Mouse (Mus musculus): Measurements from ENCODE around the gene Capn9. TPM values are rescaled to one million over a fixed set of nuclear protein-coding genes. Genes with fewer than 3 reads are reported as not detected.

The Capn9 gene
- total RNA-seq (2021), result under 1 TPM; 0.15 to 0.20 TPM

DNA sequence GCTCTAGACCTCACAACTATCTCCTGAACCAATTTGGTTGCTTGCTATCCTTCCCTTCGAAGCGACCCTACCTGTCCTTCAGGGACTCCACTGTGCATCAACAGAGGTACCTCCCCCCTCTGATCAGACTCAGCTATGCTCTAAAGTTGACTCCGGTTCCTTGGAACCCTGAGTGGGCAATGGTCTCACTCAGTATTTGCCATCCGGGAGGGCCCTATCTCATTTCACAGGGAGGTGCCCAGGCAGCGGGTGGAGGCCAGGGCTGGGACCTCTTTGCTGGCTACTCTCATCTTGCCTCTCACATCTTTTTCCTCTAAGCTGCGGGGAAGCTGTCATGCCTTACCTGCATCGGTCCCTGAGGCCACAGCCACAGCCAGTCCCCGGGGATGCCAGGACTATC, at the start of gene Capn9:
Gene Capn9, plus strand, starts transcription at position 301 of the 400 bp plus-strand sequence.
- no peak for DNase-seq

DNA sequence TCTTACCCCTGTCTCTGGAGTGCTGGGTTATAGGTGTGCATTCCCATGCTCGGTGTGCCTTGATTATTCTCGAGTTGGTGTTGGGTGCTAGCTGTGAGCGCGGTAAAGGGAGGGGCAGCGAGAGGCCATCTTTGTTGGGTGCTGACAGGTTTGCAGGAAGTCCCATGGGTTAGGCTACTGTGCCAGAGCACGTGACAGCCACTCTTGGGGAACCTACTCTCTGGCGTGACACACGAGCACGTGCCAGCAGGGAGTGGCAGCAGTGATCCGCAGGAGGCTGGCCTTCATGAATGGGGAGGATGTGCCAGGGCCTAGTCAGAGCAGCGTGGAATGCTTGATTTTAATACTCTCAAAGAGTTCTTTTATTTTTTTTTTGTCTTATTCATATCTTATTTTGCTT, 49.6 kb upstream of the Capn9 start:
- DNase-seq, result no peak

DNA sequence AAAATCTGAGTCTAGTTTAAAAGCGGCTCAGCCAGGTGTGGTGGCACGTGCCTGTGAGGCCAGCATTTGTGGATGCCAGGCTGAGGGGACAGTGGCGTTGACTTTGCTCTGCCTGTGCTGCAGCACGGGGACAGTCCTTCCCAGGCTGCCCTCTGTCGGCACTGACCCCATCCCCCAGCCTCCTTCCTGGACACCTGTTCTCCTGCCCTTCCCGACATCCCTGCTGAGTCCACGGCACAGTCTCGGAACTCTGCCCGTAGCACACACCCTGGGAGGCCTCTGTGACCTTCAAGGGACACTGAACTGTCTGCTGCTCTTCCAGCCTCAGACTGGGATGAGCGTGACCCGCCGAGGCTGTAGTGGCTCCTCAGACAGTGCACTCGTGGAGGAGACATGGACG, 45.8 kb upstream of the Capn9 start:
- no peak for DNase-seq

DNA sequence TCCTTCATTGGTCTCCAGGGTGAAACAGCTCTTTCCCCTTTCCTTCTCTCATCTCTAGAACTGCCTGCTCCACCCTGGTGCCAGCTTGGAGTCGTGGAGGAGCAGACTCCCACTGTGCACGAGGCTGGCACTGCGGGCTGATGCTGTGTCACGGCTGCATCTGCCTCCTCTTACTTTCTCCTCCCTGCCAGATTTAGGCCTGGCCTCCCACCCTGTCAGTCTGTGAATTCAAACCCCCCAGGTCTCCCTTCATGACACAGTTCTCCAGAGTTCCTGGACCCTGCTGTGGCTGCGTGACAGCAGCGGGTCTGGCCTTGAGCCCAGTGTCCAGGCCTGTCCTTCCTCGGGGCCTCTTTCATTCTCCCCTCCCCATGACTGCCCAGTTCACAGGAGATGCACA, 45.4 kb upstream of the Capn9 start:
- DNase-seq, result no peak

DNA sequence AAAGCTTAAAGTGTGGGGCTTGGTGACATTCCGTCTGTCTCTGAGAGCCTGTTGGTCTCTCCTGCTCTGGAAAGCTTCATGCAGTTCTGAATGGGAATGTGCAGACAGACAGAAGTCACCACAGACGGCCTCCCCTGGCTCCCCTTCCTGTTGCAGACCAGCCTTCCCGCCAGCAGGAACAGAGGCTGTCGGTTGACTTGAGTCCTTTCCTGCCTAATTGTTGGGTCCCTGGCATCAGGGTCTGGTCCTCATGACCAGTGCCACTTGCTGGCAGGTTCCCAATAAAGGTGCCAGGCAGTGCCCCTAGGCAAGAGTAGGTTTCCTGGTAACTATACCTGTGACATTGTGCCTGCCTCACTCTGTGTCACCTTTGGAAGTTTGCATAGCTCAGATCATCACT, 44.9 kb upstream of the Capn9 start:
- DNase-seq, result no peak

DNA sequence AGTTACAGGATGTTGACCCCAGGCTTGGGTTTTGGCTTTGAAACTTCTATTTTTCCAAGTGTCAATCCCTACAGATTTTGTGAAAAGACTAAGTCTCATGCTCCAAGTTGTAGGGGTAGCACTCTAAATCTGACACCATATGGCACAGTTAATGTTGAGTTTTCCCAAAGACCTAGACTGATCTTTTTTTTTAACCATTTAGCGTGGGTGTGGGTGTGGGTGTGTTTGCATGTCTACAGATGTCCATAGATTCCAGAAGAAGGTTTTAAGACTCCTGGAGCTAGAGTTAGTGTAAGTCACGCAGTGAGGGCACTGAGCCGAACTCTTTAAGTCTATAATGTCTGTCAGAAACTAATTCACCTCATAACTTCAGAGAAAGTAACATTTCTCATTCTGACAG, 43.3 kb upstream of the Capn9 start:
- DNase-seq, result no peak

DNA sequence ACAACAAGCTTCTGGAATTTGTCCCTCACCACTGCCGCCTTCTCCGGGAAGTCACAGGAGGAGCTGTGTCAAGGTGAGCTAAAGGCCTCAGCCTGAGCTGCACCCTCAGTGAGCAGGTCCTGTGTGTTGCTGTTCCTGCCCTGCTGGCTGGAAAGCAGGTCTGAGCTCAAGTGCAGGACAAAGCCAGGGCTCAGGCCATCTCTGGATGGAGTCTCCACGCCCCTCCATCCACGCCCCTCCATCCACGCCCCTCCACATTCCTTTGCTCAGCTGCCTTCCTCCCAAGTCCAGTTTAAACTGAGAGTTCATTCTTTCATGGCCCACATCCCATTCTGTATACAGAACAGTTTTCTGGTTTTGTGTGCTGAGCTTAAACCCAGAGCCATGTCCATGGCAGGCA, 40.5 kb upstream of the Capn9 start:
- DNase-seq, result no peak

DNA sequence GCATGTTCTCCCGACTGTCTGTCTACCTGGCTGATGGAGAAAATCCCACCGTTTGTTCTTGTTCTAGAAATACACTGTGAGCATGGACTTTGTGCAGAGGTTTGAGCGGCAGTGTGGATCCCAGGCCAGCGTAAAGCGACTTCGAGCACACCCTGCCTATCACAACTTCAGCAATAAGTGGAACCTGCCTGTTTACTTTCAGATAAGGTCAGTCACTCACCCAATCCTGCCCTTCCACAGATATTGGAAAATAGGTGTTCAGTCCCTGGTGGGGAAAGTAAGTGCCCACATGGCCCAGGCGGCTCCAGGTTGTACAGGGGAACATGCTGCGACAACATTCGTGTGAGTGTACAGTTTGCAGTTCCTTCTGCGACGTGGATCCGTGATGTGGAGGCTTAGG, 35.0 kb upstream of the Capn9 start:
- DNase-seq, result no peak

DNA sequence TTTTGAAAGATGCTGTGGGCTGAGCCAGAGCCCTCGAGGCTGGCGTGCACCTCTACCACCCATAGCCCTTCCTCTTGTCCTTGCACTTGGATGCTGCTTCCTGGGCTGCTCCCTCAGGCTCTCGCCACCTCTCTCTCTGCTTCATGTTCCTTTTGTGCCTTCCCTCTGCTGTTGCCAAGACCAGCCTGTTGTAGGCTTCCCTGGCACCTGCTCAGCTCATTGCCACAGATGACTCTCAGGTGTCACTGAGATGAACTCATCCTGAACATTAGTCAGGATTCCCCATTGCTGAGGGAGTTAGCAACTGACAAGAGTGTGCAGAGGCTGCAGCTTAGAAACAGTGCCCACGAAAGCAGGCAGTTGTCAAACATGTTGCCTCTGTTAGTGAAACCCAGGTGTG, 33.9 kb upstream of the Capn9 start:
- DNase-seq, result no peak

DNA sequence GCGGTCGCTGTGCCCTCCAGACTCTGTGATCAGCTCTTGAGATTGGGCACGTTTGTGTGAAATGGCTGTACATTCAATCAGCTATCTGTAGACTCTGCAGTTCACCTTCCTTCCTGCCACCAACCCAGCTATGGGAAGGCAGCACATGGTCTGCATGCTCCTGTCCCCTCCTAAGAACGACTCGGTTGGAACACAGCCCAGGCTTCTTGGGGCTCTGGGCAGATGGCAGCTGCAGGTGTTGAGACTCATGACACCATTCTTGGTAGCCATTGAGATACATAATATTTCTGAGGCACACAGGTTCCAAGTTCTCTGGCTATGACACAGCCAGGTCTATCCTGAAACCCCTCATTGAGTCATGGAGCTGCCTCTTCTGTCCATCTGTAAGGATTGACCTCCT, 32.6 kb upstream of the Capn9 start:
- no peak for DNase-seq

DNA sequence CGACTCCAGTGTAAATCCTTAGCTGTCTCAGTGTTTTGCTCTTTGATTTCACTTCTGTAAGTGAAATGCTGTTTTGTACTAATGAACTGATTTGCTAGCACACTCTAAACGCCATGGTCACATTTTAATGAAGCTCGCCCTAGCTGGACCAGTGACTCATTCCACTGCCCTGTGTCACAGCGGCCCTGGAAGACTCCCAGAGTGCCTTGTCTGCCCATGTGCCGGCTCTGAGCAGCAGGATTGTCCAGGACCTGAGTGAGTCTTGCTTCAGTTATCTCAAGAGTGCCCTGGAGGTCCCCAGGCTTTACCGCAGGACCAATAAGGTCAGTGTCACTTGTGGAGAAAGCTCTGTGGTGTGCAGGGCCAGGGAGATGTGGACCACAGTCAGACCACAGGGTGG, 29.5 kb upstream of the Capn9 start:
- DNase-seq, result no peak

DNA sequence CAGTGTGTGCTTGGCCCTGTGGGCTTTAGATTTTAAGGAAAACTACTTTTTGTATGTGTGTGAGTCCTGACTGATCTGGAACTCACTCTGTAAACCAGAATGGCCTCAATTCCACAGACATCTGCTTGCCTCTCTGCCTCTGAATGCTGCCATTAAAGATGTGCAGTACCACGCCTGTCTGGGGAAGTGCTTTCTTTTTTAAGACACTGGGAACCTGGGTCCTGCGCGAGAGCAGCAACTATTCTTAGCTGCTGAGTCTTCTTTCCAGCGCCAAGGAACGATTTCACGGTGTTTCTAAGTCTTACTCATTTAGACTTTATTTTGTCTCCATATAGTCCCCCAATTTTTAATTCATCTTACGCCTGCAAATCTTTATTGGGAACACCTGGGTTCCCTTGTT, 29.1 kb upstream of the Capn9 start:
- DNase-seq, result no peak

DNA sequence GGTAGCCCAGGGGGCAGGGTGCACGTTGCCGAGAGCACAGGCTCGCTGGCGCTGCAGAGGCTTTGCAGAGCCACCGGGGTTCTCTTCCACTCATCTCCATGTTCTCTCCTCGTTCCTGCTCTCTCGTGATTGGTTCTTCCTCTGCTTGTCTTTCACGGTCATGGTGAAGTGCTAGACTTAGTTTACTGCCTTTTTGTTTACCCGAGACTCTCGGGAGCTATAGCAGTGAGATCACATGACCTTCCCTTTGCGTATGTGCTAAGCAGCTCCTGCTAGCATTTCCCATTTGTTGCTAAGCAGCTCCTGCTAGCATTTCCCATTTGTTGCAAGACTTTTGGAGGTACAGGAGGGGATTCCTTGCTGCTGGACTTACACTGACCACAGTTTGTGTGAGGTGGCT, 28.6 kb upstream of the Capn9 start:
- DNase-seq, result no peak

DNA sequence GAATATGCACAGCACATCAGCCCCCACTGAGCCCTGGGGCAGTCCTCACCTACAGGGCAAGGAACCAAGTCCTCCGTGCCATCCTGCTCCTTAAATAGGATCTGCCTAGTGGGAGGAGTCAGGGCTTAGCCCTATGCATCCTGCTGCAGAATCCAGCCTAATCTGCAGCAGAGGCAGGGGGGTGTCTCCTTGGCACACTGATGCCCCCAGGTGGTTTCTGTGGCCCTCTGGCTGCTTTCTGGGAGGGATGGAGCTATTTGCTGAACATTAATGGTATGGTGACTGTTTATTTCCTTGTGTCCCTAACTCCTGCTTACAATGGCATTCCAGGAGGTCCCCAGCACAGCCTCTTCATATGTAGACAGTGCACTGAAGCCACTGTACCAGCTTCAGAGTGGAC, 27.7 kb upstream of the Capn9 start:
- DNase-seq, result no peak

DNA sequence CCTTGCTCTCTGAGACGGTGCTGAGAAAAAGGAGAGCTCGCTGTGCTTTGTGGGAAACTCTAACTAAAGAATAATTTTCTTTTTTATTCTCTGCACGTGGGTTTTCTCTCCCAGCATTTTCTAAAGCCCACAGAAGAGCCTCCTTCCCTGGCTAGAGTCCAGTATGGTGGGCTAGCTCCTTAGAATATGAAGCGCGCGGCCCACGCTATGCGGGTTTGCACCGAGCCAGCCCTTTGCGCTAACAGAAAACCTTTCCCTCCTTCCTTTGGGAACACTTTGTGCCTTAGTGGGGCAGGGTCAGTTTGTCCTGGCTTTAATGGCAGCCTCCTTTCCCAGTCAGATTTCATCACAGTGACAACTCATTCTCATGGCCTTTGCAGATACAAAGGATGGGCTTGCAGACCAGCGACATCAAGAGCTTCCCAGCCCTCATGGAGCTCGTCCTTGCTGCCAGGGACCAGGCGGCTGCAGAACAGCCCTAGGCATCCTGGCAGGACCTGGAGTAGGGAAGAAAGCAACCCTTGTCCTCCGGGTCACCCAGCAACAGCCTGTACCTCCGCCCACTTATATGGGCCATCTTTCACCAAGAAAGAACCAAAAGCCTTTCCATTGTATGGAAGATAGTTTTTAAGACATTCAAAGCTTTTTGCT, 24.8 kb upstream of the Capn9 start:
- DNase-seq, result no peak

DNA sequence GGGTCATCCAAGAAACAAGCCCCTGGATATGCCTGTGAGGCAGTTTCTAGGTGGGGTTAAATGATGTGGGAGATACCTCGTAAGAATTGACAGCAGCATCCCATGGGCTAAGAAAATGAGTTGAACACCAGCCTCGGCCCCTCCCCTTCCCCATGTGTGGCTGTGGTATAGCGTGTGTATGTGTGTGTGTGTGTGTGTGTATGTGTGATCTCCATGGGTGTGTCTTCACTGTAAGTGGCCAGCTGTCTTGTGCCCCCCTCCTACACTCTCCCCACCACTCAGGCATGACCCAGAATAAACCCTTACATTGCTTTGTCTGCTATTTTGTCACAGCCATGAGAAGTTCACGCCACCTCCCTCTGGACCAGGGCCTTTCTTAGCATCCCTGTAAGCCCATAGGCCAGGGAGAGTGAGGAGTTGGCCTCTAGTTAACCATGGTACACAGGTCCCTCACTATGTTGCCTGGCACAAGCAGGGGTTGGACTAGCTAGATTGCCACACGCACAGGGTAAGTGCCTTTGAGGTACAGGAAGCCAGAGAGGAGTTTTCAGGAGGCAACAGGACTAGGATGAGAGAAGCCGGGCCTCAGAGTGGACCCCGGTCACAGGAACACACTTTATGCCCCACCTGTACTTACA, 20.7 kb upstream of the Capn9 start:
- no peak for DNase-seq

DNA sequence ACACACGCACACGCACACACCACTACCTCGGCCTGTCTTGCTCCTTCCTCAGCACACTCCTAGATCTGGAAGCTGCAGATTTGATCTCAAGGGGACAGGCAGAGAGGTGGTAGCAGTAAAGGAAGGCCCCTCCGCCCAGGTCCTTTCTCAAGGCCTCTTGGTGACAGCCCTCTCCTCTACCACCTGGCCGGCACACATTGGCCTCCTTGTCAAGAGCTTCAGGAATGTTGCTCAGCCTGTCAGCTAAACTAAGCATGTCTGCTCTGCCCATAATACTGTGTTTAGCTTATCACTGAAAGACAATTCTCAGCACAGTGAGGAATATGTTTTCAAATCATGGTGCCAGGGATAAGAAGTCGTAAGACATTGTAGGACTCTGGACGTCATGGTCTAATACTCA, 19.7 kb upstream of the Capn9 start:
- no peak for DNase-seq

DNA sequence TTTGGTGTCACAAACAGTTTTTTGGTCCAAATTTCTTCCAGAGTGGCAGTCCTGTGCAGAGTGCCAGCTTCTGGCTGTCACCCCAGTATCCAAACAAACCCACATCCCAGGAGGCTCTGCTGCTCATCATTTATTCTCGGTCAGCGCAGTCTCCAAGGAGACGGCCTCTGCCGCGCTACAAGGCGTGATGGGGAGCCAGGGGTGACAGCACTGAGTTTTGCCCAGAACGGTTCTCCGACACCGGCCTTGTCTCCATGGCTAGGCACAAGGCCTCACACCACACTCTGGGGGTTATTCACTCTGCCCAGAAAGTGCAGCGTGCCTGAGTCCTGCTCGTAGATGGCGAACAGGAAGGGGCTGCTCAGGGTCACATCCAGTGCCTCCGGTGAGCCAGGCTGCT, 19.3 kb upstream of the Capn9 start:
- peak; percentile 66 to 78 for DNase-seq

DNA sequence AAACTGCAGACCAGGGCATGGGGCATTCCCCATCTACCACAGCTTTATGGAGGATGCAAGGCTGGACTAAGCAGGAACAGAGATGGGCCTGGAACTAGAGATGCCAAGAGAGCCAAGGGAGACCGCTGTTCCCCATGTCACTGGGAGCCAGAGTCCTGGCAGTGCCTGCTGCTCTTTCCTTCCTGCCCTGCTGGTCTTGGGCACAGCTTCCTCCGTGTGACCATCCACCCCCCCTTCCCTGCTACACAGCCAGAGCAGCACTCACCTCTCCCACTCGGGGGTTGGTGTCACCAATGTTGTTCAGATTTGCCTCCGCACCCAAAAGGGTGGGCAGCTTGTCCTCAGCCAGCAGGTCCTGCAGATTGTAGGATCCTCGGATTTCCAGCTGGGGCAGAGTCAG, 18.4 kb upstream of the Capn9 start:
- no peak for DNase-seq

DNA sequence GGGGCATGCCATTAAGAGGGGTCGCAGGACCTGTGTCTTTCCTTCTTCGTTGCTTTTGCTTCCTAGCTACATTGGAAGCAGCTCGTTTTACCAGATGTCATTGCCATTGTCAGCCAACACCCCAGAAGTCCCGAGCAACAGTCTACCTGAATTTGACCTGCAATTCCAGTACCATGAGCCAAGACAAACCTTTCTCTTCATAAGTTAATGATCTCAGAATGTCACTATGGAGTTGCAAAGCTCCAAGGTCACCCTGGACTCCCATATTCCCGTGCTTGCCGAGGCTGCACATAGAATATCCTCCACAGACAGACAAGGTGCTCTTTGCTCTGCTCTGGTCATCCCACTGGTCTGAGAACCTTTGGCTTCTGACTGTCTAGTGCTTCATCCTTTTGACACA, 8.8 kb upstream of the Capn9 start:
- DNase-seq, result no peak

DNA sequence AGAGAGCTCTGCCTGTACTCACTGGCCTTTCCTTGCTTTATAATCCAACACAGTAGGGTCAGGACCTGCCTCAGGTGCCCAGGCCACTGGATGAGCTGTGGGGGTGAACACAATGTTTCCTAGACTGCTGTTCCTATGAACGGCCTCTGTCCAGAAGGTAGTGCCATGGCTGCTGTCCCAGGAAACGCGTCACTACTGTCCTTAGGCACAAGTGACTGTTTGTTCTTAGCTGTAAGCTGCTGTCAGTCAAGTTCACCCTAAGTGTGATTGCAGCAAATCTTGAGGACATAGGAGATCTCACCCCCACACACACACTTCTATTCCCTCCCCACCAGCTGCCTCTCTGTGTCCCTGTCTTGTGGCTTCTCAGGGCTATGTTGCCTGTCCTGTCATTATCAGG, 8.3 kb upstream of the Capn9 start:
- DNase-seq, result no peak

DNA sequence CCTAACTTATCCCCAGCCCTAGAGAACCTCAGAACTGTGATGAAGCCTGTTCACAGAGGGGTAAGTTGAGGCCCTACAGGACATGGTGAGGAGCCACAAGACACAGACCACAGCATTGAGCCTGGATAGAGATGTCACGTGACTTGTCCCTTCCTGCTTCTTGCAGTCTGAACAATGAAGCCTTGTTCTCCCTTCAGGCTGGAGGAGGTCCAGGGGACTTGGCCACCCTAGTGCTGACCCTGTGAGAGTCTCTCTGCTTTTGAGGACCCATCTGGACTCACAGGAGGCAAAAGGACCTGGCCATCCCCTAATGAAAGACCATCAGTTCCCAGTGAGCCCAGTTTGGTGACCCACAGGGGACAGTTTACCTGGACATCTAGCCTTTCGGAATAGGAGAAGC, 6.8 kb upstream of the Capn9 start:
- peak; percentile 52 to 71 for DNase-seq

DNA sequence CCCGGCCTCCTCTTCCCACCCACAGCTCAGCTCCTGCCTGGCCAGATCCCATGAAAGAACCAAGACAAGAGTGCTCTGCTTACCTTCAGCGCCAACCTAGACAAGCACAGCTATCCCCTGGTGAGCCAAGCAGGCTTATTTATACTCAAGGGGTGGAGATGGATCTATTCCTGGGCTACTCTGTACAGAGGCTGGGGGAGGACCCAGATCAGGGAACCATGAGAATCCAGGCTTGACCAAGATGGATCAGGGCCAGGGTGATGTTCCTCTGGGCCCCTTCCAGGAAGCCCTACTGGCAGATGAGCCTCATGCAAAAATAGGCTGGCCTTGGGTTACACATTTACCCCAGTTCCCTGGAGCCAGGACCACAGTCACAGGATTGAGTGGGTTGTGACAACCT, 6.3 kb upstream of the Capn9 start, which contains the start of gene Agt:
Gene Agt, minus strand, starts transcription at position 114 of the 400 bp plus-strand sequence.
- DNase-seq, result no peak

DNA sequence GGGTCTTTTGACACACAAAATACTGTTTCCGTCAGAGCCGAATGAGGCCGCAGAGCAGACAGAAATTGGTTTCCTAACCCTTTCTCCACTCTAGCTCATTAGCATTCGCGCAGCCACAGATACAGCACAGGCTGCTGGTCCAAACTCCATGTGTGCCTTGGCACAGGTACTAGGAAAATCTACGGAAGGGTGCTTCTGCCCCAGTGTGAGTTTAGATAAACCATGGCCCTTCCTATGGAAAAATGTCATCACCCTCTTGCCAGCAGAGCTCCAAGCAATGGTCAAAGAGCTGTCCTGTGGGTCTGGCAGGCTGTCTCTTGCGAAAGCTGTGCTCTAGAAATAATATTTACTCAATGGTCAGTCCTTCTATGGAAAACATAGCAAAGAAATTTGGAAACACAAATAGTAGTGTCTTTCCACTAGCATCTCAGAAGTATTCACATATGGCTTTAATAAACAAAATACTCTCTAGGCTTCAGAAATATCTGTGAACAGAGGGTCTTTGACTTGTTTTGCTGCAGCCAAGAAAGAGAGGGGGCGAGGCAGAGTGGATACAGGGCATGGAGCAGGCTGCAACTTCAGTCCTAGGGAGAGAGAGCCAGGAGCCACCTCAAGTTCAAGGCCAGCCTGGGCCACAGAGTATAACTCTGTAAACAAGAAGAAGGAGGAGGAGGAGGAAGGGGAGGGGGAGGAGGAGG, 4.0 kb upstream of the Capn9 start:
- no peak for DNase-seq
